Mouse (Mus musculus) T-helper 1 cell (primary cell): Measurements from ENCODE around the gene Cyb5r1.
"Not testable (repeated sequence)": the region's sequence is repeated elsewhere in the genome, so short reads cannot be mapped to it uniquely, and the experiment has no call there.

Experiments used
- in situ Hi-C: fragments of 300-600 bp; cut with MboI, MseI; formaldehyde crosslinking; loops from one replicate; pipeline ENCODE4 v1.15.1; 2025; ENCODE audit warnings: high pct_unique_total_duplicates

Cyb5r1 gene

DNA sequence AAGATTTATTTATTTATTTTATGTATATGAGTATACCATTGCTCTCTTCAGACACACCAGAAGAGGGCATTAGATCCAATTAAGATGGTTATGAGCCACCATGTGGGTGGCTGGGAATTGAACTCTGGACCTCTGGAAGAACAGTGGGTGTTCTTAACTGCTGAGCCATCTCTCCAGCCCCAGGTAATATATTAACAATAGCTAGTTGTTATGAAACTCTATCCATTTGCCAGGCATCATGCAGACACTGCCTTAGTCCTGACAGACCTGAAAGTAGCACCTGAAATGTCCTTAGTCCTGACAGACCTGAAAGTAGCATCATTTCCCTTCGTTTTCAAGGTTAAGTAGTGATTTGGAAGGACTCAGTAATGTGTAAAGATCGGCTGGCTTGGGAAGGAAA lies 8.7 kb downstream of the Cyb5r1 start:
- in situ Hi-C loops, result no loop called here

DNA sequence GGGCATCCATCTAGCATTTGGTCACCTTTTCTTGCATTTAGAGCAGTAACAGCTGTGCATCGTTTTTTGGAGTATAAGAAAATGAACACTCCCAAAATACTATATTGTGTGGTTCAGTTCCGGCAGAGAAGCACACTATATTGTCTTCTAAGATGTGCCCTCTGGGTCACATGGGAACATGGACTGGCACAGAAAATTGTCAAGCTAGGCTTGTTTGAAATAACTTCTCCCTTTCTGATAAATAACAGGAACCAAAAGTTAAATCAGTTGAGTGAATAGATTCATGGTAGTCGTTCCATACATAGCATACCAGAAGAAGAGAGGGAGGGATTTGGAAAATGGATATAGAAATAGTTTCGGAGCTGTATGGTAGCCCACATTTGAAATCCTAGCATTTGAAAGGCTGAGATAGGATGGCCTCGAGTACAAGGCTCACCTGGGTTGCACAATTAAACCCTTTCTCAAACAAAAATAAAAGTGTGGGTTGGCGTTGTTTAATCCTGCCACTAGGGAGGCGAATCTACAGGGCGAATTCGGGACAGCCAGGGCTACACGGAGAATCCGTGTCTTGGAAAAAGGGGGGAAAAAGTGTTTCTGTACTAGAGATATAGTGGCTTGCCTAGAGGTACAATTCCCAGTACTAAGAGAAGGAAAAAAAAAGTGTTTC lies 9.3 kb downstream of the Cyb5r1 start:
- in situ Hi-C loops, result no loop called here

DNA sequence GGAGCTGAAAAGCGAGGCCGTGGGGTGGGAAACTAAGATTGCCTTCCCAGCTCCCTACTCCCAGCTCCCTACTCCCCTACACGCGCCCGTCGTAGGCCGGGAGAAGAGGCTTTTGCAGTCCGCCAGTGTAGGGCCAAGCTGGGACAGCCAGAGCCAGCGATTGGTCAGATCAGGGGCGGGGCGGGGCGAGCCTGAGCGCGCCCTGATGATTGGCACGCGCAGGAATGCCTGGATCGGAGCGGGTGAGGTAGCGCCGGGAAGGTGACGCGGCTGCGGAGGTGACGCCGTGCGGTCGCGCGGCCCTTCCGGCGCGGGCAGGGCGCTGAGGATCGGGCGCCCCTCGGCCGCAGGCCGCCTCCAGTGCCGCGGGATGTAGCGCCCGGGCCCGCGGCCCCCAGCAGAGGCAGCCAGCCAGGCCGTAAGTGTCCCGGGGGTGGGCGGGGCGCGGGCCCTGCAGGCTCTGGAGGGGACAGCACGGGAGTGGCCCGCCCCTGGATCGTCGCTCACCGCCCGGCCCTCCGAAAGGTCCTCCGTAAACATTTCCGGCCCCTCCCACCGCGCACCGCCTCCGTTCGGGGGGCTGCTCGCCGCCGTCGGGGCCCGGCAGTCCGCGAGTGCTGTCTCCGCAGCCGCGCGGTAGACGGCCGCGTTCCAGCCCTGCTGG lies 9.9 kb downstream of the Cyb5r1 start, which contains the start of gene Adipor1:
Adipor1 (plus strand) TSS at position 211 of the 664 bp plus-strand sequence.
- in situ Hi-C loops, result no loop called here

DNA sequence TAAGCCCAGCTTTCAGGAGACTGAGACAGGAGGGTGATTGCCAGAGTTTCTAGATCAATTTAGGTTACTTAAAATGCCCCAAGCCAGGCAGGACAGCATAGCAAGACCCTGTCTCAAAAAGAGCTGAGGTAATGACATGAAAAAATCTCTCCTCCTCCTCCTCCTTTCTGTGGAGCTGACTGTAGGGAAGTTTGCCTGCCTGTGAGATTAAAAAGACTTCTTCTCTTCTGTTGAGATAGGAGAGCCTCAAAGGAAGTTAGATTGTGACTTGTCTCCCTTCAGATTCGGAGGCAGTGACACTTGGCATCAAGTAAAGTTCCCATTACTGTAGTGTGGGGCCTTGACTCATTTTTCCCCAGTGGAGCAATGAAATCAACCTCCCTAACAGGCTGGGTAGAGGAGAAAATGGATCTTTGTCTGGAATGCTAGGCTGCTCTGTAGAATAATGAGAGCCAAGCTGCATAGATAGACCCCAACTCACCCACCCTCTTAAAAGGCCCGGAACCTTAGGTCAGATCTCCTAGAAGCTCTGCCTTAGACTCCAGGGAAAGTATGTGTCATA lies 13.1 kb downstream of the Cyb5r1 start:
- in situ Hi-C loops, result no loop called here

DNA sequence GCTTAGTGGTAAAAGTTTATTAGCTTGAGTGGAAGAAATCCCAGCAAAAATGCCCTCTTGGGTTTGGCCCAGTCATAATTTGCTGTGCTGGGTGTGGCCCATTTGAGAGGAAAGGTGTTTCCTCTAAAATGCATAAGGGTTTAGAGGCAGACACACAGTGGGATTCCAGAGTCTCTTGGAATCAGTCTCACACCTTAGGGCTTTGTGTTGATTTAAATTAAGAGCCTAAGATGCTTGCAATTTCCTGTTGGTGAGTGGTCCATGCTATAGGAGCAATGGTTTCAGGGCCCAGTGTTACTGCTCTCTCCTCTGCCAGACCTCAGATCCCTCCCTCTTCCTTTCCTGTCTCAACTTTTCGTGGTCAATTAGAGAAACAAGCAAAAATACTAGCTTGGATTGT lies 13.8 kb downstream of the Cyb5r1 start:
- in situ Hi-C loops, result no loop called here

DNA sequence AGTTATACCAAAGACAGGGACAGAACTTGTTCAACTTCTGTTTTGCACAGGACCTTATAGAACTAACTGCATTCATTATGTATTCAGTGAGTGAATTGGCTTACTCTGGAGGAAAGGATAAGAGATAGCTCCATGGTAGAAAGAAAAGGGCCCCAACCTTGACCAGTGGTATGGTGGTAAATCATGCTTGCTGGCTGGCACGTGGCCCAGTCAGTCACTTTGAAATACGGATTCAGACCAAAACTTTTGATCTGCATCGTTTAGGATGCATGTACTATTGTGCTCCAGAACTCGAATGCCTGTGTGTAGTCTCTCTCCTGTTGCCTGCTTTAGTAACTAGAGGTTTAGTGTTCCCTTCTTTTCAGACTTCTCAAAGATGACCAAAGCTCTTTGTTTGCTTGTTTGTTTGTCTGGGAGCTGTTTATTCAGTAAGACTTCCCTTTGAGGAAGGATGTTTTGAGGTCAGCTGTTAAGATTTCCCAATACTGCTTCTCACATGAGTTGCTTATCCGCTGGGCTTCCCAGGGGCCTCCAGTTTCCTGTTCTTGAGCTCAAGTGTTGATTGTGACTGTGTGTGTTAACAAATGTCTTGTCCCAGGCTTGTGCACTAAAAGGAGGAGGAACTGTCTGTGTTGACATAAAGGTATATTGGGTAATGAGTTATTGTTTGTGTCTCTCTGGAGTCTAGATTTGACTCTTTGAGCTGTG lies 14.5 kb downstream of the Cyb5r1 start:
- in situ Hi-C loops, result no loop called here

DNA sequence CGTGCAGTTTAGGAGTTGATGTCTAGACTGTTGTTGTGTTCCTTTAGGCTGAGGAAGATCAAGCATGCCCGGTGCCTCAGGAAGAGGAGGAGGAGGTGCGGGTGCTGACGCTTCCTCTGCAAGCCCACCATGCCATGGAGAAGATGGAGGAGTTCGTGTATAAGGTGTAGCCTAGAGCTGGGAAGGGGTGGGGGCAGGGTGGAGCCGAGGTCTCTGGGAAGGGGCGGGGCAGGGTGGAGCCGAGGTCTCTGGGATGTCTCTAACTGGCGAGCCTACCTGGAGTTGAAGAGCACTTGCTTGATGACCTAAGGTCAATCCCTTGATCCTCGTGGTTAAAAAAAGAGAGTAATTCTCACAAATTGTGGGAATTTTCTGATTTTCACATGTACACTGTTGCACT lies 18.6 kb downstream of the Cyb5r1 start:
- in situ Hi-C loops, result no loop called here

DNA sequence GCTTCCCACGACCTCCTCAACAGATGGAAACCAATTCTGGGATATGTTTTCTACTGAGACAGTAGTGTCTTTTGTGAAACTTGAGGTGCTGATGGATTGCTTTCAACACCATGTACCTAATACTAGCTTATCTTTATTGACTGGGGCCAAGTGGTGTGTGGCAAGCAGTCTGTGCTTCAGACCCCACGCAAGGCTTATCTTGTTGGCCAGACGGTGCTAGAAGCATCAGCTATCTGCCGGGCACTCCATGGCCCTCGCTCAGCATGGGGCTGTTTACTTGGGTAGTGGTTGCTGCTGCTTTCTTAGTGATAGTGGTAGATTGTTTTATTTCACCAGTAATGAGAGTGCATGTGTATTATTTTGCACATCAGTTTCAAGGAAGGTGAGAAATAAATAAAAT lies 20.9 kb downstream of the Cyb5r1 start:
- in situ Hi-C loops, result no loop called here

DNA sequence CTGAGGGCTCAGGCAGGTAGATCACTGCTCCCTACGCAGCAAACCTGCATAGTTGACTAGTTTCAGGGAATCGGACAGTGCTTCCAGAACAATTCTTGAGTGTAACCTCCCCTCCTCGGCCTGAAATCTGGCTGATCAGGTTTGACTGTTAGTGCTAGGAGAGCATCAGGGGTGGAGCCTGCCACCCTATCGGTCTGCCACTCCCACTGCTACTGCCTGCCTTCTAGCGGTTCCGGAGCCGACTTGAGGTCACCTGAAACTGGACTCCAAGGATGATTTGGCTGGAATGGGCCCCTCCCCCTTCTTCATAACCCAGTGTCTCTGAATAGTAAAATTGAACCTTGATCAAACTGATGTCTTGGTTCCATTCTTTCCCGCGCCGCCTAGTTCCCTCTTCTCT lies 27.6 kb downstream of the Cyb5r1 start:
- in situ Hi-C loops, result no loop called here

DNA sequence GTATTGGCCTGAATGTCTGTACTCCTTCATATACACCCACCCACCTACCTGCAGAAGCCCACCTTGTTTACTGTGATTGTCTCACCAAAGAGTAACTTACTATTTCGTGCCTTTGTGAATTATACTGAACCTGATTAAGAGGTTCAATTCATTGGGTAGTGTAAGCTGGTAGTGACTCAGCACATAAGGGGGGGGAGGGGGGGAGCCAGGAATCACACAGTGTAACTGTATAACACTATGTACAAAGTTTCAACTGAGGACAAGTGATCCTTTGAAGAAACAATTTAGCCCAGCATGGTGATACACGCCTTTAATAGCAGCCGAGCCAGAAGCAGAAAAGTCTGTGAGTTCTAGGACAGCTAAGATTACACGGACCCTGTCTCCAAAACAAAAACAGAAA lies 28.1 kb downstream of the Cyb5r1 start:
- in situ Hi-C loops, result no loop called here

DNA sequence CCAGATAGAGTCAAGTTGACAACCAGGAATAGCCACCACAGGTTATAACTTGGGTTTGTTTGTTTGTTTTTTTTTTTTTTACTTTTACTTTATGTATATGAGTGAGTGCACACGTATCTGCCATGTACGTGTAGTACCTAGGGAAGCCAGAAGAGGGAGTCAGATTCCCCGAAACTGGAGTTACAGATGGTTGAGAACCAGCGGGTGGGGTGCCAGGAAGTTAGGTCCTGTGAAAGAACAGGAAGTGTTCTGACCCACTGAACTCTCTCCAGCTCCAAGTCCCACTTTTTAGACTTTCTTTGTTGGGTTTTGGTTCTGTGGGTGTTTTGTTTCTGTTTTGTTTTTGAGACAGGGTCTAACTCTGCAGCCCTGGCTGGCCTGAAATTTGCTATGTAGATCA lies 30.1 kb downstream of the Cyb5r1 start:
- in situ Hi-C loops, result no loop called here

DNA sequence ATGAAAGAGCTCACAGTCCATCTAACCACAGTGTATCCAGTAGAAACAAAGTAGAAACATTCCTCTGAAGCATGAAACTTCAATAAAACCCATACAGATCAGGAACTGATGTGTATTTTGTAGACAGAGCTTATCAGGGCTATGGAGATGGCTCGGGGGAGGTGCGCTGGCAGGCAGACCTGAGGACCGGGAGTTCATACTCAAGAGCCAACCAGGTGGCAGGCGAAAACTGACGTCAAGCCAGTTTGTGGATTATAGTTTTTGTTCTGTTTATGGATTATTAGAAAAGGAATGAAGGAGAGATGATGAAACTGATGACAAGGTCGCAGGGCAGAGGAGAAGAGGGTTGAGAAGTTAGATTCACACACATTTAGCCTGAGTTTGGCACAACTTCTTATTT lies 35.1 kb downstream of the Cyb5r1 start:
- in situ Hi-C loops, result no loop called here

DNA sequence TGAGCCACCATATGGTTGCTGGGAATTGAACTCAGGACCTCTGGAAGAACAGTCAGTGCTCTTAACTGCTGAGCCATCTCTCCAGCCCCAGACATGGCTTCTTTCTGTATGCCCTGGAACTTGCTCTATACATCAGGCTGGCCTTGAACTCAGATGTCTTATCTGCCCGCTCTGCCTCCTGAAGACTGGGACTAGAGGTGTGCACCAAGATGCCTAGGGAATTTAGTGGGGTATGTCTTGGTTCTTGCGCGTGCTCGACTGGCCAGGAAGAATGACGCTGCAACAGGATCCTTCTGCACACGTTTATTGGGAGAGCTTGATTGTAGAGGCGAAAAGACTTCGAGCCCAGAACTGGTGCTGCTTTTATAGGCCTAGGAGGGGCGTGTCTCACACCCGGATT lies 36.4 kb downstream of the Cyb5r1 start:
- in situ Hi-C loops, result not testable (repeated sequence)

DNA sequence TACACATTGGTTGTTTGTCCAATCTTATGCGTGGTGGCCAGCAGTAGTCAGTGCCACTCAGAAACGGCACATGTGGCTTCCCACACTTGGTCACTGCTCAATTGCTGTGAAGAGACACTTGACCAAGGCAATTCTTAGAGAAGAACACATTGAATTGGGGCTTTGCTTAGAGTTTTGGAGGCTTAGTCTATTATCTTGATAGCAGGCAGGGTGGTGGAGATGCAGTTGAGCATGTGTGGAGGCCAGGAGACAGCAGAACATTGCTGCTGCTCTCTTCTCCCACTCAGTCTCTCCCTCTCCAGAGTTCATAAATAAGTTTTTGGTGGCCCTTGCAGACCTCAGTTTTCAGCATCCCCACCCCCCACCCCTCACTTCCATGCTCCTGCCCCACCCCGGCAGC lies 37.0 kb downstream of the Cyb5r1 start:
- in situ Hi-C loops, result no loop called here

DNA sequence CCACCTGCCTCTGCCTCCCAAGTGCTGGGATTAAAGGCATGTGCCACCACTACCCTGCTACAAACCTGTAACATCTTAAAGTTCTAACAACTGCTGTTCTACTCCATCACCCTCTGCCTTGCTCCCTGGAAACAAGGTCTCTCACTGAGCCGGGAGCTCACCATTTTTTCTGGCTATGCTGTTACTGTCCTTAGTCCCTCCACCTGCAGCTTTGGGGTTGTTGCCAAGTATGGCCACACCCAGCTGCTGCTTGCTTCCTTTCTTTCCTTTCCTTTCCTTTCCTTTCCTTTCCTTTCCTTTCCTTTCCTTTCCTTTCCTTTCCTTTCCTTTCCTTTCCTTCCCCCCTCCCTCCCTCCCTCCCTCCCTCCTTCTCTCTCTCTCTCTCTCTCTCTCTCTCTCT lies 37.9 kb downstream of the Cyb5r1 start:
- in situ Hi-C loops, result not testable (repeated sequence)

DNA sequence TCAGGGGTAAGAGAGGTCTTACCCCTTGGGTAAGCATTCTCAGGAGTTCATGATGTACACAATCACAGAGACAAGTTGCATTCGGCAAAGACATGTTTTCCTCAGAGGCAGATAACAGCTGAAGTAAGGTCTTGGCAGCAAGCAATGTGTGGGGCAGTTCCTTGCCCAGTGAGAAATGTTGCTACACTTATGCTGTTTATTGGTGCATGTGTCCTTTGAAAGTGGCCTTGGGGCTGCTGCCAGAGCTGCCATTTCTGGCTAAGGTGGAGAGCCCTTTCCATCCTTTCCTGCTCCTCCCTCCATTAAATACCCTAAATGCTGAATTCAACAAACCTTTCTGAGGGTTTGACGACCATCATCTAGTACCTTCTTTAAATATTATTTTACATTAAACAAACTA lies 40.1 kb downstream of the Cyb5r1 start:
- in situ Hi-C loops, result no loop called here

DNA sequence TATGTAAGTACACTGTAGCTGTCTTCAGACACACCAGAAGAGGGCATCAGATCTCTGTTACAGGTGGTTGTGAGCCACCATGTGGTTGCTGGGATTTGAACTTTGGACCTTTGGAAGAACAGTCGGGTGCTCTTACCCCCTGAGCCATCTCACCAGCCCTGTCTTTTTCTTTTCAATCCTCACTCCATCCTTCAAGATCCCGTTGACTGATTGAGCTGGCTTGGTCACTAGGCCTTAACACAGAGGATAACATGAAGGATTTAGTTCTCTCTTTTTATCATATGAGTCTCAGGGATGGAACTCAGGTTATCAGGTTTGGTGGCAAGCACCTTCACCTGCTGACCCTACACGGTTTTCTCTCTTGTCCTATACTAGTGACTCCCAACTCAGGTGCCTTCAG lies 43.2 kb downstream of the Cyb5r1 start:
- in situ Hi-C loops, result not testable (repeated sequence)

DNA sequence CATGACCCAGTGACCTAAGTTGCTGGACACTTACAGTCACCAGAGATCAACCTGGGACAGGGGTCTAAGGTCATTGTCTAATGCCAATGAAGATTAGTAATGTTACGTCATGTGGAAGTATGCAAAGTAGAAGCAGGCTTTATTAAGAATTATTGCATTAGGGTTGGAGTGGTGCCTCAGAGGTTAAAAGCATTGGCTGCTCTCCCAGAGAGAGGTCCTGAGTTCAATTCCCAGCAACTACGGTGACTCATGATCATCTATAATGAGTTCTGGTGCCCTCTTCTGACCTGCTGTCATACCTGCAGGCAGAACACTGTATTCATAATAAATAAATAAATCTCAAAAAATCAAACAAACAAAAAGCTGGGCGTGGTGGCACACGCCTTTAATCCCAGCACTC lies 44.8 kb downstream of the Cyb5r1 start:
- in situ Hi-C loops, result no loop called here

DNA sequence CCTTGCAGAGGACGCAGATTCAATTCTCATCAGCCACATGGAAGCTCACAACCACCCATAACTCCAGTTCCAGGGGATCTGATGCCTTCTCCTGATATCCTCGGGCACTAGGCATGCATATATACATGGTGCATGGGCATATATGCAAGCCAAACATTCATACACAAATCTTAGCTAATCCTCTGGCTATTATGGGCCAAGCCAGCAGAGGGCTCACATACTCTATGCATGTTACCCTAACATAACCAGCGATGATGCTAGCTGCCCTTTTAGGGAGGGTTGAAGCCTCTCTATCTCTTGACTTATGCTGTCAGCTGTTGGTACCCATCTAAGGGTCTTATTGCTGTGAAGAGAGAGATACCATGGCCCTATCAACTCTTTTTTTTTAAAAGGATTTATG lies 45.6 kb downstream of the Cyb5r1 start:
- in situ Hi-C loops, result no loop called here

DNA sequence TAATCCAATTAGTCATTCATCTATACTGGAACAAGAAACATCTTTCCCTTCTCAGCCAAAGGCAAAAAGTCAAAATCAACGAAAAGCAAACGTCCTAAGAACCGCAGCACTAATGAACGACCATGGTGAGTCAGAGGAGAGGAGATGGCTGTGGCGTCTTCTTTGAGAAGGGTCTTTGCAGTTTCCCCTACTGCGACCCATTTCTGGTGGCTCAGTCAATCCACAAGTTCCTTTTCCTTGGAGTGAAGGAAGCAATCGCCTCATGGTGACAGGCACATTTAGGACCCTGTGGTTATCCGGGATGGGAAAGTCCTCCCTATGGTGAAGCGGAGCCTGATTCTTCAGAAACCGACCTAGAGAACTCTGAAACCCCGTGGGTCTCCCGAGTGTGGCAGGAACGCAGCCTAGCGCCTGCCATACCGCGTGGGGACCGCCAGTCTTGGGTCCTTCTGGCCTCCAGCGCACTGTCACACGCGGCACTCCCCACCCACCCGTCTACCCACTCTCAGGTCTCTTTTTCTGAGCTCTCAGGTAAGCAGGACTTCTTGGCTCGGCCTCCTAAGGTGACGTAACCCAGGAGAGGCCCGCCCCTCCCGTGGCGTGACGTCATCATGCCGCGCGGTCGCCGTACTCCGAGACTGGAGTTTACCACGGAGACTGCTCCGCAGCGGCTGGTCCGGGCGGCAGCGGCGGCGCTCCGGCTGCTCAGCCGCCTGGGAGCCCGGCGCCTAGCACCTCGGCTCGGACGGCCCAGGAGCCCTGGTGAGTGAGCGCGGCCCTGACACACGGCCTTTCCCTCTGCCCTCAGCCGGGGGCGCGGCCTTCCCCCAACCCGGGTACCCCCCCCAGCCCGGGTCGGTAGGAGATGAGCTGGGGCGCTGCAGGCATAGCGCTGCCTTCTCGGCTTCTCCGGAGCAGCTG lies 49.8 kb downstream of the Cyb5r1 start, which contains the start of gene Klhl12:
Klhl12 (plus strand) TSS at position 628 of the 921 bp plus-strand sequence.
- in situ Hi-C loops, result no loop called here

DNA sequence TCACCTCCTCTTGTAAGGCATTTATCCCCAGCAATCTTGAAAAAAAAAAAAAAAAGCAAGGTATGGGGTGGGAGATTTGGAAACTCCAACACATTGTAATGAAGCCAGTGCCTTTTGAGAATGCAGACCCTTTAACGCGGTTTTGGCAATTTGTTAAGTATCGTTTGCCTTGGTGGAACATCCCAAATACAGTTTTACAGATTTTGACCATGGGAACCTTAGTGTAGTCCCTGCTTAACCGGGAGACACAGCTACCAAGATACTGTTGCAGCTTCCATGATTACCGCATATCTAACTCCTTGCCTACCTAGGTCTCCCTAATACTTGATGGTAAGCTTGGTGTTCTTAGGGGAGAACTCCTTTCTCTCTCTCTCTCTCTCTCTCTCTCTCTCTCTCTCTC lies 50.7 kb downstream of the Cyb5r1 start:
- in situ Hi-C loops, result no loop called here
